Mouse (Mus musculus) MEL (cell line): Measurements from ENCODE around the gene P3h4. TPM values are rescaled to one million over a fixed set of nuclear protein-coding genes. Genes with fewer than 3 reads are reported as not detected.

Experiments
- DNase-seq: peaks from one replicate; pipeline ENCODE4 v3.0.0; 2011; ENCODE audit warnings: low read depth, low spot score
- H3K27ac ChIP-seq: 2 replicates; pipeline ENCODE4 v1.5.1; 2012; ENCODE audit warnings: low read depth, mild to moderate bottlenecking, control low read depth, low read length, moderate library complexity; ENCODE audit not compliant: control insufficient read depth
- H3K27me3 ChIP-seq, 2 experiments: fragments of 150-350 bp in 1 of 2; sonication (generic) in 1 of 2; 2 replicates each; pipeline ENCODE4 v1.6.1; 2012; ENCODE audit warnings: low read length in 2 of 2, mild to moderate bottlenecking in 2 of 2, improper control_type of control experiment in 1 of 2, moderate library complexity in 1 of 2; ENCODE audit not compliant: insufficient read depth in 2 of 2, control insufficient read depth in 1 of 2
- H3K36me3 ChIP-seq, 2 experiments: 2 replicates each; pipeline ENCODE4 v1.6.1; 2012 to 2014; ENCODE audit warnings: low read length in 2 of 2, improper control_type of control experiment in 1 of 2, inconsistent platforms in 1 of 2, mild to moderate bottlenecking in 1 of 2; ENCODE audit not compliant: insufficient read depth in 2 of 2, control insufficient read depth in 1 of 2
- H3K4me1 ChIP-seq, 2 experiments: fragments of 150-350 bp in 1 of 2; sonication (generic) in 1 of 2; 2 replicates each; pipeline ENCODE4 v1.6.1; 2012; ENCODE audit warnings: low read length in 2 of 2, improper control_type of control experiment in 1 of 2, mild to moderate bottlenecking in 1 of 2; ENCODE audit not compliant: insufficient read depth in 2 of 2, control insufficient read depth in 1 of 2
- H3K4me3 ChIP-seq, 2 experiments: fragments of 150-350 bp in 1 of 2; sonication (generic) in 1 of 2; 2 replicates each; pipeline ENCODE4 v1.5.1; 2012; ENCODE audit warnings: low read depth in 2 of 2, low read length in 2 of 2, mild to moderate bottlenecking in 2 of 2, moderate library complexity in 2 of 2, control low read depth in 1 of 2, improper control_type of control experiment in 1 of 2; ENCODE audit not compliant: control insufficient read depth in 1 of 2, insufficient read depth in 1 of 2
- H3K79me2 ChIP-seq: 2 replicates; pipeline ENCODE4 v1.6.1; 2012; ENCODE audit warnings: mild to moderate bottlenecking, low read length, moderate library complexity; ENCODE audit not compliant: control insufficient read depth, poor library complexity, insufficient read depth
- H3K9ac ChIP-seq: 2 replicates; pipeline ENCODE4 v1.6.1; 2012; ENCODE audit warnings: low read depth, mild to moderate bottlenecking, control low read depth, low read length, moderate library complexity; ENCODE audit not compliant: control insufficient read depth, poor library complexity, severe bottlenecking
- H3K9me3 ChIP-seq: fragments of 150-350 bp; sonication (generic); replicated peaks from 2 replicates; pipeline ENCODE4 v1.6.1; 2012; ENCODE audit warnings: mild to moderate bottlenecking, low read length, improper control_type of control experiment, moderate library complexity; ENCODE audit not compliant: insufficient read depth
- CHD1 ChIP-seq: IDR thresholded peaks from 2 replicates; pipeline ENCODE4 v1.6.1; 2012; ENCODE audit warnings: low read depth, mild to moderate bottlenecking, inconsistent platforms, low read length, improper control_type of control experiment
- CHD2 ChIP-seq: IDR thresholded peaks from 2 replicates; pipeline ENCODE4 v1.6.1; 2011; ENCODE audit warnings: low read length, improper control_type of control experiment
- CTCF ChIP-seq, 3 experiments: IDR thresholded peaks in 2 of 3; conservative IDR thresholded peaks in 1 of 3; 2 replicates each; pipeline ENCODE4 v1.5.1; 2011 to 2012; ENCODE audit warnings: low read length in 3 of 3, low read depth in 2 of 3, mild to moderate bottlenecking in 2 of 3, improper control_type of control experiment in 1 of 3, inconsistent platforms in 1 of 3, mixed read lengths in 1 of 3, moderate library complexity in 1 of 3; ENCODE audit not compliant: control insufficient read depth in 1 of 3, insufficient read depth in 1 of 3, poor library complexity in 1 of 3, severe bottlenecking in 1 of 3
- E2F4 ChIP-seq: IDR thresholded peaks from 2 replicates; pipeline ENCODE4 v1.6.1; 2011; ENCODE audit warnings: low read depth, low read length, improper control_type of control experiment, borderline replicate concordance
- EP300 ChIP-seq, 2 experiments: IDR thresholded peaks; 2 replicates each; pipeline ENCODE4 v1.6.1; 2011; ENCODE audit warnings: improper control_type of control experiment in 2 of 2, low read length in 2 of 2, low read depth in 1 of 2, mild to moderate bottlenecking in 1 of 2
- ETS1 ChIP-seq: IDR thresholded peaks from 2 replicates; pipeline ENCODE4 v1.6.1; 2012; ENCODE audit warnings: low read depth, mild to moderate bottlenecking, inconsistent platforms, low read length, improper control_type of control experiment, moderate library complexity
- GABPA ChIP-seq: IDR thresholded peaks from 2 replicates; pipeline ENCODE4 v1.6.1; 2012; ENCODE audit warnings: low read depth, mild to moderate bottlenecking, inconsistent platforms, low read length, improper control_type of control experiment, moderate library complexity
- KAT2A ChIP-seq: conservative IDR thresholded peaks from 2 replicates; pipeline ENCODE4 v1.6.1; 2012; ENCODE audit warnings: low read depth, low read length, improper control_type of control experiment, inconsistent platforms
- MAFK ChIP-seq: IDR thresholded peaks from 2 replicates; pipeline ENCODE4 v1.6.1; 2011; ENCODE audit warnings: low read depth, mild to moderate bottlenecking, low read length, improper control_type of control experiment, borderline replicate concordance
- MXI1 ChIP-seq: IDR thresholded peaks from 2 replicates; pipeline ENCODE4 v1.6.1; 2011; ENCODE audit warnings: mild to moderate bottlenecking, low read depth, low read length, improper control_type of control experiment
- MYB ChIP-seq: IDR thresholded peaks from 2 replicates; pipeline ENCODE4 v1.6.1; 2011; ENCODE audit warnings: mild to moderate bottlenecking, low read depth, low read length, improper control_type of control experiment
- MYC ChIP-seq: IDR thresholded peaks from 2 replicates; pipeline ENCODE4 v1.6.1; 2011; ENCODE audit warnings: low read depth, mild to moderate bottlenecking, low read length, improper control_type of control experiment, moderate library complexity
- NELFE ChIP-seq: IDR thresholded peaks from 2 replicates; pipeline ENCODE4 v1.6.1; 2011; ENCODE audit warnings: low read depth, low read length, improper control_type of control experiment
- NRF1 ChIP-seq: IDR thresholded peaks from 2 replicates; pipeline ENCODE4 v1.6.1; 2014; ENCODE audit warnings: low read depth, mild to moderate bottlenecking, inconsistent platforms, low read length, improper control_type of control experiment, moderate library complexity; ENCODE audit not compliant: poor library complexity, insufficient read depth, severe bottlenecking
- POLR2AphosphoS2 ChIP-seq: IDR thresholded peaks from 2 replicates; pipeline ENCODE4 v1.6.1; 2011; ENCODE audit warnings: low read length, improper control_type of control experiment
- RCOR1 ChIP-seq: IDR thresholded peaks from 2 replicates; pipeline ENCODE4 v1.6.1; 2012; ENCODE audit warnings: low read depth, mild to moderate bottlenecking, inconsistent platforms, low read length, improper control_type of control experiment
- SMC3 ChIP-seq: IDR thresholded peaks from 2 replicates; pipeline ENCODE4 v1.6.1; 2011; ENCODE audit warnings: low read depth, low read length, improper control_type of control experiment
- USF1 ChIP-seq: IDR thresholded peaks from 2 replicates; pipeline ENCODE4 v1.6.1; 2014; ENCODE audit warnings: low read depth, mild to moderate bottlenecking, inconsistent platforms, low read length, improper control_type of control experiment, moderate library complexity
- USF2 ChIP-seq, 2 experiments: IDR thresholded peaks; 2 replicates each; pipeline ENCODE4 v1.6.1; 2011 to 2012; ENCODE audit warnings: improper control_type of control experiment in 2 of 2, low read length in 2 of 2, borderline replicate concordance in 1 of 2, inconsistent platforms in 1 of 2, low read depth in 1 of 2, mild to moderate bottlenecking in 1 of 2; ENCODE audit not compliant: insufficient read depth in 1 of 2
- ZC3H11A ChIP-seq: IDR thresholded peaks from 2 replicates; pipeline ENCODE4 v1.6.1; 2012; ENCODE audit warnings: low read depth, mild to moderate bottlenecking, inconsistent platforms, low read length, improper control_type of control experiment
- ZNF384 ChIP-seq: IDR thresholded peaks from 2 replicates; pipeline ENCODE4 v1.6.1; 2012; ENCODE audit warnings: low read depth, mild to moderate bottlenecking, inconsistent platforms, low read length, improper control_type of control experiment
- polyA plus RNA-seq, 2 experiments: library from polyadenylated mRNA; stranded (reverse) in 1 of 2; unstranded in 1 of 2; fragments of >175 nt in 1 of 2; fragments of >200 nt in 1 of 2; gene quantifications; 2 replicates each; pipeline versions ENCODE4 v1.2.1 to v1.2.4; 2012; ENCODE audit warnings: low replicate concordance in 2 of 2, low read depth in 1 of 2; ENCODE audit not compliant: insufficient read length in 2 of 2, insufficient read depth in 1 of 2, missing spikeins in 1 of 2
- total RNA-seq: library from RNA; depleted of rRNA; stranded (reverse); fragments of 300-350 nt; gene quantifications from 2 replicates; pipeline ENCODE4 v1.2.3, GENCODE M21; 2012

The P3h4 gene
- total and polyA plus RNA-seq, 3 experiments: 0.88 TPM; not detected in 2

DNA sequence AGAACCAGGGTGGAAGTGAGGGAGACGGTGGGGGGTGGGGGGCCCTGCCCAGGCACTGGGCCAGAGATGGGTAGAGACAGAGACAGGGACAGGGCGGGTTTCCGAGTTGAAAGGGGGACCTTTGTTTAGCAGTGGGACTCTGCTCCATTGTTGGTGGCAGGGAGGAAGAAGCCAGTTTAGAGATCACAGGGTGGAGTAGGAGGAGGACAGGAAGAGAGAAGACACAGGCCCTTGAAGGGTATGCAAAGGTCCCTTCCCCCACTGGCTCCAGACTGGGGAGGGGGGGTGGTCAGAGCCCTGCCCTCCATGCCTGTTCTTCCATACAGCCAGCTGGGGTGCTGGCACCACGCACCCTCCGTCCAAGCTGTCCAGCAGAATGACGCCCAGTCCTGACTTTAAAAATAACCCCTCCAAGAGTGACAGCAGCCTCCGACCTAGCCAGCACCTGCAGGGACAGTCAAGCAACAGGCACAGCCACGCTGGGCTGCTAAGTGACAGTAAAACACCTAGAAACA is 24.6 kb downstream of the P3h4 start:
- Histone ChIP-seq H3K4me3 (no peak overlapping the region), H3K79me2 (no peaks in the 10 kb centered on the region), H3K9me3 (no peaks in the 10 kb centered on the region), H3K27me3 (no peaks in the 10 kb centered on the region; a peak in 1 of 4 replicates), H3K27ac (no peak overlapping the region), H3K9ac (no peak overlapping the region), H3K4me1 (peaks cover 0 to 9% of the 10 kb centered on the region in 2 experiments; a peak in 2 of 4 replicates), H3K36me3 (no peaks in the 10 kb centered on the region)
- TF ChIP-seq CHD2 (no peak), MXI1 (no peak), CTCF (IDR thresholded peaks at IDR 0.05 in 2 of 3, conservative IDR thresholded peaks at IDR 0.05 in 1 of 3; ENCODE audit: control insufficient read depth in 1 of 3, insufficient read depth in 1 of 3, low read depth in 2 of 3, low read length in 3 of 3, poor library complexity in 1 of 3, severe bottlenecking in 1 of 3) (no peak), ETS1 (no peak), USF2 (IDR thresholded peaks at IDR 0.05; ENCODE audit: borderline replicate concordance in 1 of 2, insufficient read depth in 1 of 2, low read depth in 1 of 2, low read length in 2 of 2) (no peak), KAT2A (no peak), USF1 (no peak), ZNF384 (no peak), E2F4 (no peak), MYC (no peak), ZC3H11A (no peak), RCOR1 (no peak), SMC3 (no peak), NRF1 (no peak), MYB (no peak), GABPA (no peak), CHD1 (no peak), POLR2AphosphoS2 (no peak)
- no peak for DNase-seq

DNA sequence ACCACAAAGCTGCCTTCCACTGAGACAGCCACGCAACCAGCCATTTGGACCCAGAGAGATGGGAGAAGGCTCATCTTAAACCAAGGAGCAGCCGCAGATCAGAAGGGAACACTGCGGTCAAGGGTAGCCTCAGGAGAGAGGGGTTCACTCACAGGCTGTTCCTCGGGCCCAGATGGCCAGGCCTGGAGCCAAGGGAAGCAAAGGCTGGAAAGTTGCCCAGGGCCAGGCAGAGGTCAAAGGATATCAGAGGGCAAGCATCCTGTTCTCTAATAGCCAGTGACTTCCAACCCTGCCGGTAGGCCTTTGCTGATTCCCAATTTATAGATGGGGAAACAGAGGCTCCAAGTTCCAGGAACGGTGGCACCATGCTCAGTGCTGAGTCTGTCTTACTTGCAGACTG is 26.0 kb downstream of the P3h4 start:
- Histone ChIP-seq H3K9me3 (no peaks in the 10 kb centered on the region), H3K36me3 (no peaks in the 10 kb centered on the region), H3K4me3 (no peak overlapping the region), H3K4me1 (peaks cover 0 to under 1% of the 10 kb centered on the region in 2 experiments; a peak in 1 of 4 replicates), H3K9ac (no peak overlapping the region), H3K79me2 (no peaks in the 10 kb centered on the region), H3K27ac (no peak overlapping the region), H3K27me3 (no peaks in the 10 kb centered on the region; a peak in 1 of 4 replicates)
- no peak for TF ChIP-seq EP300 (IDR thresholded peaks at IDR 0.05; ENCODE audit: low read depth in 1 of 2, low read length in 2 of 2)
- TF ChIP-seq ZC3H11A: no peak
- no peak for TF ChIP-seq ZNF384
- TF ChIP-seq NELFE: no peak
- TF ChIP-seq CHD1: no peak
- TF ChIP-seq MYB: no peak
- TF ChIP-seq MAFK: no peak
- DNase-seq: no peak
